Mouse (Mus musculus) kidney, postnatal 4 days (tissue): ENCODE measurements around the gene Ddi2.
"Not testable (repeated sequence)": the region's sequence is repeated elsewhere in the genome, so short reads cannot be mapped to it uniquely, and the experiment has no call there.

Experiments used
- DNase-seq, 2 experiments: peaks; one replicate each; pipeline ENCODE4 v3.0.0; 2021; ENCODE audit warnings: mixed read lengths in 2 of 2

The Ddi2 gene

GRCm38 (mm10) chr4:141722731-141723672 lies at the start of gene Ddi2:
Ddi2 (minus strand) TSS chr4:141723419.
- peak; percentile 92 to 96 for DNase-seq

DNA sequence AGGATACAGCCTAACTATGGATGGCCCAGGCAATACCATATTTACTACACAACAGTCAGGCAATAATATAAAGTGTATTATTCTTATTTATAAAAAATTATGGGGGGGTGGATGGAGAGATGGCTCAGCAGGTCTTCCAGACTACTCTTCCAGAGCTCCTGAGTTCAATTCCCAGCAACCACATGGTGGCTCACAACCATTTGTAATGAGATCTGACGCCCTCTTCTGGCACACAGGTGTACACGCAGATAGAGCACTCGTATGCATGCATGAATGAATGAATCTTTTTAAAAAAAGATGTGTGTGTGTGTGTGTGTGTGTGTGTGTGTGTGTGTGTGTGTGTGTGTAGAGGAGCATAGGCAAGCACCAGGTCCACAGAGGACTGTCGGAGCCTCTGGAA lies 49.8 kb upstream of the Ddi2 start:
- not testable (repeated sequence) for DNase-seq

DNA sequence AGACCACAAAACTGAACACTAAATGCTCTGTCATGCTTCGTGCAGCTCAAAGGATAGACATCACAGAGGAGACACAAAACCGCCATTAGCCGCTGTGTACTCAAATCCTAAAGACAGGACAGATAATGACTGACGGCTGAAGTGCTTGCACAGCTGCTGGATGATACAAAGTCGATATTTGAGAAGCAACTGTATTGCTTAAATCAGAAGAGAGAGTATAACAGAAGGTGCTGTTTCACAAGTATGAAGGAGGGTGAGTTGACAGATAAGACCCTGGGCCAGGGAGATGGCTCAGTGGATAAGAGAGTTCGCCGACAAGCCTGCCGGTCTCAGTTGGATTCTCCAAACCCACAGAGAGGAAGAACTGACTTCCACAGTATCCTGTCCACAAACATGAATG lies 48.6 kb upstream of the Ddi2 start:
- DNase-seq: no peak

DNA sequence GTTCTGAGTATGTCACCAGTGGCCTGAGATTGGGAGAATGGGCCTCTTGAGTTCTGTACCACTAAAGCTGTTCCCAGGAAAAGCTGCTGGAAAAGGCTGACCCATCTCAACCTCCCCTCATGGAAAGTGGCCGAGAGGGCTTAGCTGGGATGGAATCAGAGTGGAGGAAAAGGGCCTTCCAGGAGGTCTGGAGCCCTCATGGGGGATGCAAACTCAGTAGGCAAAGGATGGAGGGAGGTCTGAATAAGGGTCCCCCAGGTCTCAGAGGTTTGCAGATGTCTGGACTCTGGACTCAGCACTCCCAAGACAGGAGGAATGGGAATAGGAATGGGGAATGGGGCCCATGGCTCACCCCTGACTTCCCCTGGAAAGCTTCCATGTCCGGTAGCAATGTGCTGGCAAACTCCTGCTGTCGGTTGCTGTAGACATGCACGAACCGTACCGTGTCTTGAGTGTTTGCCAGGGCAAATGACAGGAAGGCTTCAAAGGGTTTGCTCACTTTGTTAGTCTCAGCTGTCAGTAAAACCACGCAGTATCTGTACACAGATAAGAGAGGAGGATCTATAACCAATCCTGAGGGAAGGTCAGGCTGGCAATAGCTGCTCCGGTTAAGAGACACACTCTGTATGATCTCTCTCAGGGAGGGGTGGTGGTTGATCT lies 46.4 kb upstream of the Ddi2 start:
- no peak for DNase-seq

DNA sequence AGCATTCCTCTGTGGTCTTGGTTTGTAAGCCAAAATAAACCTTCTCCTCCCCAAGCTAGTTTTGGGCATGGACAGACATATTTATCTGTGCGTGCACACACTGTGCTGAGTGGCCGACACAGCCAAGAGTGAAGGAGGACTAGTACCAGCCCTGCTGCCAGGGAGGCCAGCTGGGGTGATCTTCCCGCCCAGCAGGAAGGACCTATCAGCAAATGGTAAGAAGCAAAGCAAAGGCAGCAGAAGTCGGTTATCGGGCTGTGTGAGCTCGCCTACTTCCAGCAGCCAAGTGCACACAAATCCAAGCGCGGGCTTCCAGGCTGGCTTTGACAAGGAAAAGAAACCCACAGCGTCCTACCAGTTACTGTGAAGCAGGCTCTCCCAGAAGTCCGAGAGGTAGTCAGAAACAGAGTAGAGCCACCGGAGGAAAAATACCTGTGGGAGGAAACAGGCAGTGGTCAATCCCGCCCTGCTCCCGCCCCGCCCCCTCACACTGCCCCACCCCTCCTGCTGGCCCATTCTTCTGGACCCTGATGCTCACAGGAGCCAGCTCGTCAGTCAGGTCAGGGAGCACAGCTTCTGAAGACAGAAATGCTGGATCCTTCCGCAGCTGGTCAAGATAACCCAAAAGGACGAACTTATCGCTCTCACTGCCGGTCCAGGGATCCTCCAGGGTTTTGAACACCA lies 44.3 kb upstream of the Ddi2 start:
- DNase-seq: peak; percentile 29 to 43

DNA sequence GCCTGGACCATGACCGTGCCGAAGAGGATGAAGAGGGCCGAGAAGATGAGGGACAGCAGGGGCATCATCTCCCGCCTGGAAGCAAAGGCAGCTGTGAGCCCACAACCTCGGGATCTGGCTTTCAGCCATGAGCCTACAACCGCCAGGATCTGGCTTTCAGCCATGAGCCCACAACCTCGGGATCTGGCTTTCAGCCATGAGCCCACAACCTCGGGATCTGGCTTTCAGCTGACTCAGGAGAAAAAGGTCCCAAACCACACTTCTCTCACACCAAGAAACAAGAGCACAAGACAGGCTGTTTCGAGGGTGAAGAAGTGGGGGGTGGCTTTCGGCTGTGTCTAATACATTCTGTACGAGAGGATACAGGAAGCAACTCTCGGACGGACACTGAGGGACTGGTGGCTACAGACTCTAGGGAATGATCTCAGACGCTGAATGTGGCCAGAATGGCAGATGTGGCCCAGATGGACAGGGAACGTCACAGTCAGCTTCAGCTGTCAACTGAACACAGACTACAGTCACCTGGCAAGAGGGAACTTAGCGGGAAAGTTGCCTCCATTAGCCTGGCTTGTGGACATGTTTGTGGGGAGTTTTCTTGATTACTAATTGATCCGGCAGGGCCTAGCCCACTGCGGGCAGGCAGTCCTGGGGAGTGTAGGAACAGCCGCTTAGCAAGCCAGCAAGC lies 43.6 kb upstream of the Ddi2 start:
- DNase-seq: peak; percentile 43 to 63

DNA sequence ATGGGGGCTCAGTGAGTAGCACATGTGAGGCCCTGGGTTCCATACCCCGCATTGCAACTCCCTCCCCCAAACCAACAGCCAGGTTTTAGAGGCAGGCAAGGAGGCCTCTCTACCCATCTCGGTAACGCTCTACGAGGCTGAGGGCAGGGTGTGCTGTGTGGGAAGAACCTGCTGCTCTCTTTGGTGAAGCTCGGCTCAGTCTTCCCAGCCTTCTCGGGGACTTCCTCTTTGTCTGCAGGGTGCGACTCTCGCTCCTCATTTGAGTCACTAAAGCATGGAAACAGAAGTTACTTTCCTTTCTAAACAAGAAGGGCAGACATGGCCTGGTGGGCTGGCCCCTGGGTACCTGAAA lies 43.1 kb upstream of the Ddi2 start:
- DNase-seq: no peak

- DNase-seq: no peak
Measured at GRCm38 (mm10) chr4:141765008-141765407, 41.8 kb upstream of the Ddi2 start.

- no peak for DNase-seq
Measured at GRCm38 (mm10) chr4:141763476-141763875, 40.3 kb upstream of the Ddi2 start.

DNA sequence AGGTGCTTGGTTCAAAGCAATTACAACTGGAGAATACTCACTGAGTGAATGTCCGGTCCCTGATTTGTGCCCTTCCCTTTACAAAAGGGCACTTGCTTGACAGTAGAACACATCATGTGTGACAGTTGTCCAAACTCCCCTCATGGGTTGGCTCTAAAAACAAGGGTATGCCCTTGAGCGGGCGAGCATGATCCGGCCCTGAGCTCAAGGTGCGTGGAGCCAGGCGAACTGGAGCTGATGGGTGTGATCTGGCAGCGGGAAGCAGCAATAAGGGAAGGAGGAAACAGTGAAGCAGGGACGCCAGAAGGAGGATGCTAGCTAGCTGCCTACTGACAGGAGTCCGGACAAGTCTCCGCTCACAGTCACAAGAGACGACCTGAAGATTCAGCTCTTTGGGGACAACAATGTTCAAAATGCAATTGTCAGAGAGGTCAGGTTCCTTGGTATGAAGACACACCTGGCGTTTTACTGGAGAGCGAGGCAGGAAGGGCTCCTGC lies 38.9 kb upstream of the Ddi2 start:
- DNase-seq: no peak

DNA sequence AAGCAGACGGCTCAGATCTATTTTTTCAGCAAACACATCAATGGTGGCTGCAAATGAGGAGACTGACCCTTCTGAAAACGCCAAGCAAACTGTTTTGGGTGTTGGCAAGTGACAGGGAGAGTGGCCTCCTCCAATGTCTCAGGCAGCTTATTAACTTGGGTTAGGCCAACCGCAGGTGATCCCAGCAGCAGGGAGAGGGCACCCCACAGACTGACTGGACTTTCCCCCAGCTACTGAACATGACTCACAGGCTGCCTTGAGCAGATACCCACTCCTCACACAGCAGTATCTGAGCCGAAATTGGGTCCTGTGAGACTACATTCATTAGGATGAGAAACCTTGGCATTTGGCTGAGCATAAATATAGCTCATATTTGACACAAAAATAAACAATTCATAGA lies 37.7 kb upstream of the Ddi2 start:
- no peak for DNase-seq

GRCm38 (mm10) chr4:141758874-141759542 lies 35.8 kb upstream of the Ddi2 start:
- DNase-seq: no peak

GRCm38 (mm10) chr4:141757124-141757523 lies 33.9 kb upstream of the Ddi2 start:
- DNase-seq: no peak

DNA sequence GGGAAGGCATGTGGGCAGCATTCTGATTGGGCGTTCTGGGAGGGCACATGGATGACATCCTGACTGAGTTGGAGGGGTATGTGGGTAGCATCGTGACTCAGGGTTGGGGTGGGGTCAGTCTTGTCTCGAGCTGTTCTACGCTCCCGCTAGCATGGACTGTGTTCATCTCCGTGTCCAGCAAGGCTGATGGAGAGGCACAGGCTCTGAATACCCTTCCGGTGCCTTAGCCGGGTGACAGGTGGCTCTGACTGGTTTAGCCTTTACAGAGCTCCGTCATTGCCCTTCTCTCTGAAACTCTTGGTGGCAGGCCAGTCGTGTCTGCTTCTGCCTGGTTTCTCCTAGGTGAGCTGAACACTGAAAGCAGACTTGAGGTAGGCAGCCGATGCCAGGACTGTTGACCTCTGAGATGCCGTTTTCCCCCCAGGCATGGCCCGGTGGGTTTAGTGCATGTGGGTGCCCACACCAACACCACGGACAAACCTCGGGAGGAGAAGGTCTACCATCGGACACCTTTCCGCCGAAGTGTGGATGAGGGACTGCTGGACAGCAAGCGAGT lies 32.2 kb upstream of the Ddi2 start:
- no peak for DNase-seq

GRCm38 (mm10) chr4:141752076-141752421 lies 28.8 kb upstream of the Ddi2 start:
- DNase-seq: no peak

GRCm38 (mm10) chr4:141751419-141752075 lies 28.3 kb upstream of the Ddi2 start:
- no peak for DNase-seq

DNA sequence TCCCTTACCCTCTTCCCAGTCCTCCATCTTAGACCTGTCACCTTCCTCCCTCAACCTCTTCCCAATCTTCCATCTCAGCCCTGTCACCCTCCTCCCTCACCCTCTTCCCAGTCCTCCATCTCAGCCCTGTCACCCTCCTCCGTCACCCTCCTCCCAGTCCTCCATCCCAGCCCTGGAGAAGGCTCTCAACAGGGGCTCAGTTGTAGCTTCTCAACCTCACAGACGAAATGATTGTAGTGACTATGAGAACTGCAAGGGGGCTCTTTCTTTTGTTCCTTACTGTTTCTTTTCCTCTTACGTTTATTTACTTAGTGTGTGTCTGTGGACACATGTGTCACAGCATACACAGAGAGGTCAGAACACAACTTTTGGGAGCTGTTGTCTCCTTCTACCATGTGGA lies 27.6 kb upstream of the Ddi2 start:
- DNase-seq: no peak

- DNase-seq: no peak
Measured at GRCm38 (mm10) chr4:141749557-141749956, 26.3 kb upstream of the Ddi2 start.

DNA sequence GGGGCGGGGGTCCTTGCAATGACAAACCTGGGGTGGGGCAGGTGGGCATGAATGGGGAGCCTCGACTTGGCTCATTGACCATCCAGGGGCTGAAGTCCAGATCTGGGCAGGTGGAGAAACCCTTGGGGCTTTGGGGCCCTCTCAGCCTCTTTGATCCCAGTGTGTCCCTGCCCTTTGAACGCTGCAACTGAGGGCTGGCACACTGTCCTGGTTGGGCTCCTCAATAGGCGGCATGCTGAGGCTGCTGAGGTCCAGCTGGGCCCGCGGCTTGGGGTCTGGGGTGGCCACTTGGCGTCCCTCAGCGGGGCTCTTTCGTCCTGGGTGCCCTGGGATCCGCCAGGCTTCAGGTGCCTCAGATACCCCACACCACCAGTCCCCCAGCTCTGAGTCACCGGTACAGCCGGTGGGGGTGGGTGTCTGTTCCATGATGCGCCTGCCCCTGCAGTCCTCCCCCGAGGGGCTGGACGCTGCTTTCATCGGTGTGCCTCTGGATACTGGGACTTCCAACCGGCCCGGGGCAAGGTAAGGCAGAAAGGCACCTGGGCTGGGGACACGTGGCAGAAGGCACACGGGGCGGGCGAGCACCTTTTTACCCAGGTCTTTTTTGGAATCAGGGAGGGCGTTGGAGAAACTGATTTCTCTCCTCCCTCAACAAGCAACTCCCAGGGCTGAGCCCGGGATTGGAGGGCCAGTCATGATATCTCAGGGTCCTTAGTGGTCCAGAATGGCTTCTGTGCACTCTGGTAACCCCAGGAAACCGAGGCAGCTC lies 23.5 kb upstream of the Ddi2 start, which contains the start of gene Agmat:
TSS of gene Agmat (plus strand) at position 95 of the 769 bp plus-strand sequence.
- DNase-seq: no peak

DNA sequence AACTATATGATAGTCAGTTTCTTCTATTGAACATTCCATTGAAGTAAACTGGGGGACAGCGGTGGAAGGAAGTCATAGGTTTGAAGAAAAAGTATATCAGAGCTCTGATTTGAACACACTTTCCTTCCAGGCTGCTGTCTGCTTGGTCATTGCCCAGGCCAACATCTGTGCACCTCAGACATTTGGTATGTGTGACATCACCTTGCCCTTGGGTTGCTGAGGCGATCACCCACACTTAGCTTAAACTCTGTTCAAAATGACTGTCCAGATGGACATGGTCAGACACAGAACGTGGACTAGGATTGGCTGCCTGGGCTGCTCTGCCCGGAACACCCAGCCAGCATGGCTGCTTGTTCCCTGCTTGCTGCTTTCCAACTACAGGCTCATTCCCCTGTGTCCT lies 19.2 kb upstream of the Ddi2 start:
- peak in 1 of 2 experiments; percentile 16 for DNase-seq

DNA sequence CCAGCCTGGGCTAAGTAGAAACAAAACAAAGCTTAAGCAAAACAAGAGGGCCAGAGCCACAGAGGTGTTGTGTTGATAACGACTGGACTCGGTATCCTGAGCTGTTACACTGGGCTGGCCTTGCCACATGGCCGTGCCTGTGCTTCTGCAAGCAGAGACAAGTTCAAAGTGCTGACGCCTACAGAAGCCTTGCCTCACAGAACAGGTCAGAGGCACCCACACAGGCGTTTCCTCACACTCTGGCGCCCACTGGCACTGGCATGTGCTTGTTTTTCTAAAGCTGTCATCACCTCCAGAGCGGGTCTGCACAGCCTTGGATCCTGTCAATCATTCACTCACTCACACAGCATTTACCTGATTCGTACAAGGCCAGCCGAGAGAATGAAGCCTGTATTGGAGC lies 18.6 kb upstream of the Ddi2 start:
- DNase-seq: peak; percentile 60 to 80
